Mouse (Mus musculus) liver, embryonic 11.5 days (tissue): ENCODE results near the gene Sub1. TPM values are rescaled to one million over a fixed set of nuclear protein-coding genes. Genes with fewer than 3 reads are reported as not detected.

Experiments
- ATAC-seq: fragments of 200-750 bp; cut with Nextera tagmentation; replicated peaks from 2 replicates; pipeline ENCODE4 v1.8.0; 2017; ENCODE audit warnings: moderate number of reproducible peaks, mild to moderate bottlenecking, moderate TSS enrichment, moderate library complexity; ENCODE audit not compliant: low FRiP score
- DNase-seq: peaks from one replicate; pipeline ENCODE4 v3.0.0-alpha.2; 2017; ENCODE audit warnings: low spot score
- H3K27ac ChIP-seq: fragments of 300-500 bp; sonication (generic); 2 replicates; pipeline ENCODE4 v1.5.1; 2014; ENCODE audit warnings: mild to moderate bottlenecking, low read depth, low read length, control low read depth
- H3K27me3 ChIP-seq: fragments of 300-500 bp; sonication (generic); replicated peaks from 2 replicates; pipeline ENCODE4 v1.6.1; 2014; ENCODE audit warnings: low read length, mixed read lengths; ENCODE audit not compliant: control insufficient read depth, insufficient read depth
- H3K36me3 ChIP-seq: fragments of 300-500 bp; sonication (generic); 2 replicates; pipeline ENCODE4 v1.6.1; 2014; ENCODE audit warnings: mild to moderate bottlenecking, low read length, moderate library complexity, mixed read lengths; ENCODE audit not compliant: control insufficient read depth, insufficient read depth
- H3K4me1 ChIP-seq: fragments of 300-500 bp; sonication (generic); replicated peaks from 2 replicates; pipeline ENCODE4 v1.6.1; 2014; ENCODE audit warnings: low read length, mixed read lengths; ENCODE audit not compliant: control insufficient read depth, insufficient read depth
- H3K4me2 ChIP-seq: fragments of 300-500 bp; sonication (generic); 2 replicates; pipeline ENCODE4 v1.6.1; 2014; ENCODE audit warnings: mild to moderate bottlenecking, control low read depth, moderate library complexity
- H3K4me3 ChIP-seq: fragments of 300-500 bp; sonication (generic); 2 replicates; pipeline ENCODE4 v1.5.1; 2014; ENCODE audit warnings: low read depth, low read length, control low read depth
- H3K9ac ChIP-seq: fragments of 300-500 bp; sonication (generic); 2 replicates; pipeline ENCODE4 v1.6.1; 2014; ENCODE audit warnings: low read depth, low read length, control low read depth
- H3K9me3 ChIP-seq: fragments of 300-500 bp; sonication (generic); 2 replicates; pipeline ENCODE4 v1.6.1; 2016; ENCODE audit warnings: low read length, inconsistent platforms, mixed read lengths; ENCODE audit not compliant: control insufficient read depth
- WGBS: fragments of 180-500 bp; shearing (Covaris S2); extraction: QIAGEN DNeasy Blood & Tissue Kit; methylation state at CpG from one replicate; pipeline ENCODE4 v1.1.7; 2014; 5-methylcytosine and 5-hydroxymethylcytosine counted together
- polyA plus RNA-seq: library from polyadenylated mRNA; unstranded; fragments of >200 nt; fragmentation: Nextera tagmentation; extraction: Ambion mirVana; gene quantifications from 2 replicates; pipeline ENCODE4 v1.2.1, GENCODE M21; 2014

The Sub1 gene
- polyA plus RNA-seq, 1 experiment from 2014 or later: 790 TPM

DNA sequence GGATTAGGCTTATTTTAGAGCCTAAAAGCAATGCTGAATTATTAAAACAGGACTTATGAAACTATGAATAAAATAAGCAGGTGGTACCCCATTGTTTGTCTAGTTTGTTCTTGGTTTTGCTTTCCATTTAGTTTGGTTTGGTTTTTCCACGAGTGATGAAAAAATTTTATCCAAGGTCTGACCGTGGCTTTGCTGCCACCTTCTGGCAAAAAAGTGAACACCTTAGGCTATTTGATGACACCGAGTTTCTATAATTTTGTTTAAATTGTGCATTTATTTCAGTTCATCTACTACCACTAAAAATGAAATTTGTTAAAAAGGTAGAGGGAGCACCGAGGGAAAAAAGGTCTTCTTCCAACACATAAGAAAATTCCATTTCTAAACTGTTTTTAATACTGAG is 30.4 kb downstream of the Sub1 start:
- Histone ChIP-seq H3K36me3 (no peaks in the 10 kb centered on the region), H3K9ac (no peak overlapping the region)
- no peak for ATAC-seq

DNA sequence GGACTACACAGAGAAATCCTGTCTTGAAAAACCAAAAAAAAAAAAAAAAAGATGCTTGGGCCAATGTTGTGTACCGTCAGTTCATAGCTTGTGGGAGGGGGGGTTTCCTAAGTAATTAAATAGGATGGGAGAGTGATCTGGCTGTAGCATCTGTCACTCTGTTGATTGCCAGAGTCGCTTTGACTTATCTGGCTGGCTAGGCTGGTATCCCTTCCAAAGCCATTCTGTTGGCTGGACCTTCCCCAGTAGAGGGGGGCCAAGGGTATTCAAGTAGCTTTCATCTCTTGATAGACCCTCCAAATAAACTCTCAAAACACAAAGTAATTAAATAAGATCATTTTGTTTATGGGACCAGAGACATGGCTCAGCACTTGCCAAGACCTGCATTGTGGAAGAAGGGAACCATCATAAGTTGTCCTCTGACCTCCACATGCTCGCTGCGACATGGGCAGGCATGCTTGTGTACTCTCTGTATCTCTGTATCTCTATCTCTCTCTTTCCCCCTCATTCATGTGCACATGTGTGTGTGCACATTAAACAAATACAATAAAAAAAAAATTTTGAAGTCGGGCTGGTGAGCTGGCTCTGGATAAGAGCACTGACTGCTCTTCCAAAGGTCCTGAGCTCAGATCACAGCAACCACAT is 31.5 kb downstream of the Sub1 start:
- 81% methylated on average over 5 of the region's 5 CpGs for WGBS
- H3K36me3 ChIP-seq: no peaks in the 10 kb centered on the region
- H3K4me2 ChIP-seq: no peak overlapping the region
- H3K4me1 ChIP-seq: no peaks in the 10 kb centered on the region
- no peak overlapping the region for H3K9ac ChIP-seq
- DNase-seq: no peak
- H3K9me3 ChIP-seq: no peaks in the 10 kb centered on the region
- H3K27me3 ChIP-seq: no peaks in the 10 kb centered on the region
- ATAC-seq: no peak
- H3K4me3 ChIP-seq: no peak overlapping the region
- no peak overlapping the region for H3K27ac ChIP-seq

More for the DNA sequence above, 30.4 kb downstream of the Sub1 start:
- no peaks in the 10 kb centered on the region for H3K27me3 ChIP-seq
- H3K4me3 ChIP-seq: no peak overlapping the region
- H3K27ac ChIP-seq: no peak overlapping the region
- 11% methylated on average over 4 of the region's 4 CpGs for WGBS
- H3K4me2 ChIP-seq: no peak overlapping the region
- no peaks in the 10 kb centered on the region for H3K9me3 ChIP-seq
- DNase-seq: no peak
- no peaks in the 10 kb centered on the region for H3K4me1 ChIP-seq

DNA sequence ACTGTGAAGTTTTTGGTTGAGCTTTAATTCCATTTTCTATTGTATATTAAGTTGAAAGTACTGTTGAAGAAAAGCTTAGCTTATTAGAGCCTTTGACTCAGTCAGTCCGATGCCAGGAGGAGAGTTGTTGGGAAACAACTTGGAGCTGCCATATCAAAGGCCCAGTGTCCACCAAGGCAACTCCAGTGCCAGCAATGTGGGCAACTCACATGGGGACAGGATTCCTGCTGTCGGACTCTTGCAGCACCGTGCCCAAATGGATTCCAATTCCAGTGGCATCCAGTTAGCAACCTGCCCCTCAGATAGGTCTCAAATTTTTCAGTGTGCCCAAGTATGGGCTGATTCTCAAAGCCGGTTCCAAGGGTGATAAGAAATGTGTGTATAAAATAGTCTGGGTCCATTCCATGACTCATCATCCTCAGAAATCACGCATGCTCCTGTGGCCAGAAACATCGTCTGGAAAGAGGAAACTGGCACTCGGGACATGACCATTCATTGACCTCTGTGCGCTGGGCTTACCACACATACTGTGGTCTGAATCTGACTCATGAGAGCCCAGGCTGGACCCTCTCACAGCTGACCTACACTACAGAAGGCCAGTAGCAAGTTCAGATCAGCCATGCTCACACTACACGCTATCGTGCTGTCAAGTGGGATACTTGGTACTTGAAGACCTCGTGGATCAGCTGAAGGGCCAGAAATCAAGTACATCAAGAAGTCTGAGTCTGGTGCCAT is 32.8 kb downstream of the Sub1 start:
- DNase-seq: no peak
- Histone ChIP-seq H3K27ac (no peak overlapping the region), H3K9me3 (no peaks in the 10 kb centered on the region), H3K36me3 (no peaks in the 10 kb centered on the region), H3K4me2 (no peak overlapping the region), H3K27me3 (no peaks in the 10 kb centered on the region), H3K4me3 (no peak overlapping the region), H3K4me1 (no peaks in the 10 kb centered on the region), H3K9ac (no peak overlapping the region)
- ATAC-seq: no peak
- WGBS: 84% methylated on average over 11 of the region's 11 CpGs

DNA sequence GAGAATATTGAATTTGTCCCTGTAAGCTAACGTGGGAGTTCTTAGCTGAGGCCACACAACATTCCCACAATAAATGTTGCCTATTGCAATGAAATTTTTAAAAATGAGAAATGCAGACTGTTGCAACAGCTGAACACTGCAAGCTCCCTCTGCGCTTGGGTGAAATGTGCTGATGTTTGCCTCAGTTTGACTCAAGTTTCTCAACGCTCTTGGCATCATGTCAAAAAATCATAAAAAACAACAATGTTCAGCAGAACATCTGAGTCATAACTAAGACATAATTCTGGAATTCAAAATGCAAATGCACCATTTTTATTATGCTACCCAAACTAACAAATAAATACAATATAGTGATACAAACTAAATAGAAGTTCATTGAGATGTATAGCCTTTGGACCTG is 37.1 kb downstream of the Sub1 start:
- 84% methylated on average over 3 of the region's 3 CpGs for WGBS
- Histone ChIP-seq H3K4me1 (no peaks in the 10 kb centered on the region), H3K9ac (no peak overlapping the region), H3K36me3 (no peaks in the 10 kb centered on the region), H3K9me3 (no peaks in the 10 kb centered on the region), H3K4me3 (no peak overlapping the region), H3K4me2 (no peak overlapping the region), H3K27ac (no peak overlapping the region), H3K27me3 (no peaks in the 10 kb centered on the region)
- ATAC-seq (no peak), DNase-seq (no peak)

DNA sequence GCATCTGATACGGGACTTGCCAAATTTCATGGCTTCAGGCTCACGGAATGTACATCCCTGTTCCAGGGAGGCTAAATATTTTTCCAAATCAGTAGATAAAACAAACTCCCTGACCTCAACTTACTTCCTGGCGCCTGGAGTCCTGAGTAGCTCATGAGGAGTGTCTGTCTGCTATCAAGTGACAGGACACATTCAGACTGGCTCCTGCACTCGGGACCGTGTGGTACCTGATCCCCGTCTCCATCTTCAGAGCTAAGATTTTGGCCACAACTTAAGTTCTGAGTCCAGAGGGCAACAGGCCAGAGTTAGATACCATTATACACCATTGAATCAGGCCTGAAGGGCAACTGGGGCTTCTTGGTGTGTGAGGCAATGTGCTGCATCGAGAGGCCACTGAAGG is 40.7 kb downstream of the Sub1 start:
- H3K4me1 ChIP-seq: no peaks in the 10 kb centered on the region
- ATAC-seq (no peak), DNase-seq (no peak)
- H3K9ac ChIP-seq: no peak overlapping the region
- H3K27me3 ChIP-seq: no peaks in the 10 kb centered on the region
- no peaks in the 10 kb centered on the region for H3K36me3 ChIP-seq
- 76% methylated on average over 7 of the region's 7 CpGs for WGBS
- H3K4me2 ChIP-seq: no peak overlapping the region
- H3K27ac ChIP-seq: no peak overlapping the region
- H3K4me3 ChIP-seq: no peak overlapping the region
- H3K9me3 ChIP-seq: no peaks in the 10 kb centered on the region

DNA sequence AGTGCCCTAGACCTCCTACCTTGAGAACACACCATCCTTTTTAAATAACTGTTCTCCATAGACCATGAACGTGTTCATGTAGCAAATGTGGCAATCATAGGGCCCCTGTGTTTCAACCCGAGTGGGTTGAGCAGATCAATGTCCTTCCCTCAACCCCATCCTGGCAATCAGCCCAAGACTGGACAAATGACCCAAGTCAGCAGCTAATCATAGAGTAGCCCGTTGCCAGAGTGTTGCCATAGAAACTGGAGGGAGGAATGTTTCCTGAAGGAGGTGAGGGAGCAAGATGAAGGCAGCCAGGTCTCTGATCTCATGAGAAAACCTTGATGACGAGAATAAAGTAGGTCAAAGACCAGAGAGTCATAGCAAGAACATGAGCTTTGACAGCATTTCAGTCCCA is 42.6 kb downstream of the Sub1 start:
- no peak for DNase-seq
- ATAC-seq: no peak
- WGBS: 59% methylated on average over 4 of the region's 4 CpGs
- Histone ChIP-seq H3K27me3 (no peaks in the 10 kb centered on the region), H3K36me3 (no peaks in the 10 kb centered on the region), H3K9ac (no peak overlapping the region), H3K4me1 (no peaks in the 10 kb centered on the region), H3K9me3 (no peaks in the 10 kb centered on the region), H3K27ac (no peak overlapping the region), H3K4me3 (no peak overlapping the region), H3K4me2 (no peak overlapping the region)

DNA sequence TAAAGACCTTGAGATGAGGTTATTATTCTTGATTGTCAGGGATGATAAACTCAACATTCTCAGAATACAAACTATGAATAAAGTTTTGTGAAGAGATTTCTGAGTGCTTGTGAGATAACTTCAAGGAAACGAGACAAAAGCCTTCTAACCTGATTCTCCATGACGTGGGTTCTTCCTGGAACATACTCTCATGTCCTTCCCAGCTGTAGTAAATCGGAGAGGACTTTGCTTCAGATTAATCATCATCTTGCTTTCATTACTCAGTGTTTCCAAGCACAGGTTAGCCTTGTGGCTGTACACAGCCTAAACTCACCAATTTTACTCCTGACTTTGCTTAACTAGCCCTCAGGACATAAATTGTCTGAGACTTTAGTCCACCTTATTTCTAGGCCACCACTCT is 44.6 kb downstream of the Sub1 start:
- Histone ChIP-seq H3K27me3 (no peaks in the 10 kb centered on the region), H3K9me3 (no peaks in the 10 kb centered on the region), H3K4me3 (no peak overlapping the region), H3K9ac (no peak overlapping the region), H3K4me2 (no peak overlapping the region), H3K27ac (no peak overlapping the region), H3K36me3 (no peaks in the 10 kb centered on the region), H3K4me1 (no peaks in the 10 kb centered on the region)
- WGBS: 66% methylated on average over 3 of the region's 3 CpGs
- DNase-seq: no peak
- no peak for ATAC-seq

DNA sequence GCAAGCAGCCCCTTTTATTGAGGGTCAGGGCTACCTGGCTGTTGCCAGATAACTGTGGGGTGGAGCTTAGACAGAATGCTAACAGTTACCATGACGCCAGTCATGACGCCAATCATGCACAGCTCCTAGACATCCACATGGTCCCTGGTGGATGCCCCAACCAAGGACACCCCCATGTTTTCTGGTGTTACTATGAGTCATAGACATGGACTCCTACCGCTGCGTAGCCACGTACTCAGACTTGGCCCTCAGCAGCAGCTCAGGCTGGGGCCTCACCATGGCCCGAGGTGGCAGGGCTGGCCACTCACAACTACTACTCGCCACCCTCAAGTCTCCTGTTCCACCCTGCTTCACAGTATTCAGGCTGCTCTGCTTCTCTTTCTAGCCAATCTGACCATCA is 45.6 kb downstream of the Sub1 start:
- H3K9ac ChIP-seq: no peak overlapping the region
- WGBS: 89% methylated on average over 7 of the region's 7 CpGs
- no peak overlapping the region for H3K27ac ChIP-seq
- H3K27me3 ChIP-seq: no peaks in the 10 kb centered on the region
- no peak overlapping the region for H3K4me2 ChIP-seq
- ATAC-seq (no peak), DNase-seq (no peak)
- H3K4me1 ChIP-seq: no peaks in the 10 kb centered on the region
- H3K36me3 ChIP-seq: no peaks in the 10 kb centered on the region
- H3K9me3 ChIP-seq: no peaks in the 10 kb centered on the region
- no peak overlapping the region for H3K4me3 ChIP-seq

DNA sequence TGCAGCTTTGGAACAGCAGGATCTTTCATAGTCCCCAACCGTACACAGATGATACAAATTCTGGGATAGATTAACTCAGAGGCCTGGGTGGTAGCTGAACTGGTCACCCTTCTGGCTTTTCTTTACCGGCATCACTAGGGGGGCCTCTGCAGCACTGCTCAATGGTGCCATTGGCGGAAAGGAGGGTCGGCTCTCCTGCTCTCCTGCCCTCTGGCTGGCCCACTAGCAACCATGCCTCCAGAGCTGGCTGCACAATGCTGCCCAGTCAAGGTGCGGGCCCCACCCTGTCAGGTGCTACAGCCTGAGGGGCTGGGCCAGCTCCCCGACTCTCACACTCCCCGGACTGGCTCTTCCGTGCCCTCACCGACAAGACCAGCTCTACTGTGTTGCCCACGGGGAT is 46.6 kb downstream of the Sub1 start:
- H3K36me3 ChIP-seq: no peaks in the 10 kb centered on the region
- 82% methylated on average over 10 of the region's 10 CpGs for WGBS
- no peaks in the 10 kb centered on the region for H3K9me3 ChIP-seq
- no peak overlapping the region for H3K27ac ChIP-seq
- no peak overlapping the region for H3K9ac ChIP-seq
- H3K4me1 ChIP-seq: no peaks in the 10 kb centered on the region
- ATAC-seq (no peak), DNase-seq (no peak)
- no peak overlapping the region for H3K4me3 ChIP-seq
- H3K27me3 ChIP-seq: no peaks in the 10 kb centered on the region
- no peak overlapping the region for H3K4me2 ChIP-seq
